Mouse (Mus musculus) lung, adult 18-20 months (tissue): ENCODE measurements around the gene Lyrm9.
A peak's percentile ranks its signal among the peaks of the same experiment; 100 is the strongest.

Source experiments
- DNase-seq, 2 experiments: peaks; one replicate each; pipeline ENCODE4 v3.0.0; 2022; ENCODE audit warnings: mixed read lengths in 2 of 2

Gene Lyrm9

GRCm38 (mm10) chr11:78815986-78816792 is 10.2 kb upstream of the Lyrm9 start:
- DNase-seq = no peak

- no peak for DNase-seq
These were observed 8.9 kb upstream of the Lyrm9 start for GRCm38 (mm10) chr11:78817311-78818022.

GRCm38 (mm10) chr11:78820337-78821000 is 5.9 kb upstream of the Lyrm9 start:
- no peak for DNase-seq

GRCm38 (mm10) chr11:78822792-78823498 is 3.4 kb upstream of the Lyrm9 start:
- peak in 1 of 2 experiments; percentile 47 for DNase-seq

- DNase-seq = no peak
These were observed 1.2 kb downstream of the Lyrm9 start for GRCm38 (mm10) chr11:78827546-78827945.

- no peak for DNase-seq
These were observed 2.0 kb downstream of the Lyrm9 start for GRCm38 (mm10) chr11:78828386-78828785.

- peak in 1 of 2 experiments; percentile 28 for DNase-seq
These were observed 3.0 kb downstream of the Lyrm9 start for GRCm38 (mm10) chr11:78829373-78829772.

GRCm38 (mm10) chr11:78830180-78830579 is 3.8 kb downstream of the Lyrm9 start:
- DNase-seq = no peak

- DNase-seq = peak in 1 of 2 experiments; percentile 17
These were observed 5.3 kb downstream of the Lyrm9 start for GRCm38 (mm10) chr11:78831716-78832115.

GRCm38 (mm10) chr11:78832117-78832726 is 5.8 kb downstream of the Lyrm9 start:
- no peak for DNase-seq

GRCm38 (mm10) chr11:78832816-78833314 is 6.5 kb downstream of the Lyrm9 start:
- DNase-seq = peak; percentile 75 to 82

- no peak for DNase-seq
These were observed 10.1 kb downstream of the Lyrm9 start for GRCm38 (mm10) chr11:78836486-78836885.

GRCm38 (mm10) chr11:78837989-78838388 is 11.6 kb downstream of the Lyrm9 start:
- peak; percentile 41 to 58 for DNase-seq

GRCm38 (mm10) chr11:78839491-78839890 is 13.1 kb downstream of the Lyrm9 start:
- DNase-seq = no peak

- no peak for DNase-seq
These were observed 13.8 kb downstream of the Lyrm9 start for GRCm38 (mm10) chr11:78840141-78840540.

- DNase-seq = no peak
These were observed 15.6 kb downstream of the Lyrm9 start for GRCm38 (mm10) chr11:78841987-78842386.

- DNase-seq = no peak
These were observed 20.2 kb downstream of the Lyrm9 start for GRCm38 (mm10) chr11:78846620-78847019.

GRCm38 (mm10) chr11:78847884-78848848 is 21.8 kb downstream of the Lyrm9 start:
- DNase-seq = no peak

GRCm38 (mm10) chr11:78849859-78850258 is 23.5 kb downstream of the Lyrm9 start:
- DNase-seq = no peak

- DNase-seq = no peak
These were observed 25.0 kb downstream of the Lyrm9 start for GRCm38 (mm10) chr11:78851216-78851870.
